Mouse (Mus musculus) left cerebral cortex, postnatal 14 days (tissue): Measurements from ENCODE around the gene Eif2ak1. TPM values are rescaled to one million over a fixed set of nuclear protein-coding genes. Genes with fewer than 3 reads are reported as not detected.

Source experiments
- DNase-seq, 2 experiments: peaks; one replicate each; pipeline ENCODE4 v3.0.0; 2021 to 2022; ENCODE audit warnings: low spot score in 2 of 2, mixed read lengths in 1 of 2
- intact Hi-C: fragments of 180-260 bp; cut with DNase I; formaldehyde crosslinking; loops from one replicate; pipeline ENCODE4 v1.15.1; 2025
- total RNA-seq, 2 experiments: library from RNA; stranded (reverse); gene quantifications; 2 replicates each; pipeline ENCODE4 v1.2.3; 2021

Eif2ak1 gene
- total RNA-seq, 2 experiments from 2014 or later = 44.5 to 47.0 TPM

- no peak for DNase-seq
- intact Hi-C loops = no loop called here
Observed at GRCm38 (mm10) chr5:143933875-143934274, 116.3 kb downstream of the Eif2ak1 start.

DNA sequence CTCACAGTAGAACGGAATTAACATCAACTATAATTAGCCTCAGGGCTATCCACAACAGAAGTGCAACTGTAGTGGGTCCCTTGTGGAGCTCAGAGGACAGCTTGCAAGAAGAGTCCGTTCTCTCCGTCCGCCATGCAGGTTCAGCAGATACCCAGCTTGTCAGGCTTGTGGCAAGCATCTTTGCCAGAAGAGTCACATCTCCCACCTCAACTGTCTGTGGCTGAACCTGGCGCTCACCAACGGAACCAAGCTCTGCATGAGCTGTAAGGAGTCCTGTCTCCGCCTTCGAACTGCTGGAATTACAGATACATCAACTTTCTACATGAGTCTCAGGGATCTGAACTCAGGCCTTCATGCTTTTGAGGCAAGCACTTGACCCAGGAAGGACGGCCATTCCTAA, 118.6 kb downstream of the Eif2ak1 start:
- no peak for DNase-seq
- intact Hi-C loops = no loop called here

- peak in 1 of 2 experiments; percentile 37 for DNase-seq
Observed at GRCm38 (mm10) chr5:143941588-143941987, 124.0 kb downstream of the Eif2ak1 start.

DNA sequence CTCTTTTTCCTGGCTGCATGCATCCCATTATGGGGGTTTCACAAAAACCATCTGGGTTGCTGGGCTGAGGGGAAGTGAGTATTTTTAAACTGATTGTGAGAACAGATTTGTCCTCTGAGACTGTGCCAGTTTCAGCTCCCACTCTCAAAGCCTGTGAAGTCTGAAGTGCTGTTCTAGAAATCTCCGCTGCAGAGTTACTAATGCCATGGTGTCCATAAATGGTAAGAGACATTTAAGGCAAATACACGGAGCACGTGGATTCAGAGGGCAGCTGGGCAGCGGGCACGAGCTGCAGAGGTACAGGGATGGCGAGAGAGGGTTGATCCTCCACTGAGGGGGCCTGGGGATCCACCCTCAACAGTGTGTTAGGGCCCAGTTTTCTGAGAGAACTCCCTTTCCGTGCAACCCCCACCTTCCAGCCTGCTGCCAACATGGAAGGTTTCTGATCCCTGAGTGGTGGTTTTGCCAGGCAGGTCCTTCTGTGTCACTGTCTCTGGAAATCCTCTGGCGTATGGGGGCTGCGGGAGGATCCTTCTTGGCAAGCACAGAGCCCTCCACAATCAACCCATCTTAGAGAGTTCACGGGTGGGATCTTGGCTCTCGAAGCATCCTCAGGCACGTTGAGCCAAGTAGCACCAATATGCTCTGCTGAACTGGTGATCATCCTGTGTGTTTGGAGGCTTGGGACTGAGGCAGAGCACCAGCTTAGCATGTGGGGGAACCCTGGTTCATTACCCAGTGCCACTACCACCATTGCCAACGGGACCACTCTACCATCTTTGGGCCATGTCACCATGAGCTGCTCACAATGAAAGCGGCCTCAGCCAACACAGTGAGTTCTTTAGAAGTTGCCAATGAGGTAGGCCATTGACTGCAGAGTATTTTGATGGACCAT, 125.9 kb downstream of the Eif2ak1 start:
- peak; percentile 81 to 94 for DNase-seq
- intact Hi-C loops = loop anchor here (5.0 kb wide), 2 partner anchors 34 to 134 kb away; no protein-coding TSS in a partner anchor

More at GRCm38 (mm10) chr5:143941588-143941987, 124.0 kb downstream of the Eif2ak1 start:
- intact Hi-C loops = loop anchor here (5.0 kb wide), 2 partner anchors 36 to 136 kb away; no protein-coding TSS in a partner anchor

DNA sequence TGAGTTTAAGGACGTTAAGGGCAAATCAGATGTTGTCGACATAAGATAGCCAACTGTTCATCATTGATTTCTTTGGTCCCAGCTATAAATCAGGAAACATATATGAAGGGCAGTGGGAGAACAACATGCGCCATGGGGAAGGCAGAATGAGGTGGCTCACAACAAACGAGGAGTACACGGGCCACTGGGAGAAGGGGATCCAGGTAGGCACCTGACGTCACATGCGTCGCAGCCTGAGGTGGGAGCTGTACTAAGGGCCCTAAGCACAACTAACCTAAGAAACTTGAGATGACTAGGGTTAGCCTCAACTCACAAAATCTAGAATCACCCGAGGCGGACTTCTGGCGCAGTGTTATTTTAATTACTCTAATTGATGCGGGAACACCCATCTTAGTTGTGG, 130.8 kb downstream of the Eif2ak1 start:
- no peak for DNase-seq
- intact Hi-C loops = no loop called here

GRCm38 (mm10) chr5:143950016-143950415, 132.4 kb downstream of the Eif2ak1 start:
- DNase-seq = no peak
- intact Hi-C loops = no loop called here

Other genes with a start within 250 kb of the Eif2ak1 start
- 10 to 100 TPM; 53.5 to 59.4 TPM for gene Cyth3, start 195.3 kb upstream of the Eif2ak1 start, total RNA-seq
- gene Usp42, start 85.5 kb upstream of the Eif2ak1 start, total RNA-seq = 10 to 100 TPM; 21.7 to 25.3 TPM
- gene Ankrd61, start 79.9 kb downstream of the Eif2ak1 start, total RNA-seq = not detected
- 10 to 100 TPM; 40.0 to 42.0 TPM for gene Aimp2, start 92.1 kb downstream of the Eif2ak1 start, total RNA-seq
- 10 to 100 TPM; 16.9 to 19.0 TPM for gene Pms2, start 92.2 kb downstream of the Eif2ak1 start, total RNA-seq
- gene Gm42421, start 110.4 kb downstream of the Eif2ak1 start, total RNA-seq = 1 to 10 TPM in 1 of 2 experiments, under 1 TPM in 1; 0.90 to 2.7 TPM
- 1 to 10 TPM; 3.6 to 5.6 TPM for gene Rsph10b, start 115.2 kb downstream of the Eif2ak1 start, total RNA-seq
- gene Ccz1, start 197.1 kb downstream of the Eif2ak1 start, total RNA-seq = 10 to 100 TPM; 44.7 to 47.3 TPM
- 1 to 10 TPM; 1.9 to 2.2 TPM for gene Ocm, start 208.9 kb downstream of the Eif2ak1 start, total RNA-seq